Comparison of ENCODE assay signal across 12 mouse cellular contexts in genomic region chr14:104537494-104538107, GRCm38 (mm10). TPM values are rescaled to one million over a fixed set of nuclear protein-coding genes. Genes with fewer than 3 reads are reported as not detected.
DNase-seq lines count a peak whose midpoint lies in the region; ATAC-seq and TF ChIP-seq lines count a peak whose summit lies in the region.
"Had no signal": no experiment of that assay in that cellular context is flagged by ENCODE, and none has a peak within 500 bp of the region (broad histone marks: within the 10 kb centered on the region; RNA-seq: fewer than 3 reads in every experiment).

No protein-coding gene starts in this region.

- no peak overlapping the region for H3K4me3 ChIP-seq in forebrain, embryonic 11.5 days (ENCODE audit: low read depth, low read length)
- H3K4me3 ChIP-seq in forebrain, embryonic 10.5 days = no peak overlapping the region
- H3K4me3 ChIP-seq in forebrain, embryonic 14.5 days (ENCODE audit: low read depth, low read length) = no peak overlapping the region
- H3K4me3 ChIP-seq in midbrain, embryonic 12.5 days = no peak overlapping the region
- no peak overlapping the region for H3K4me3 ChIP-seq in heart, embryonic 11.5 days (ENCODE audit: low read depth, low read length)
- H3K4me3 ChIP-seq: limb, embryonic 12.5 days had no signal

- DNase-seq in forebrain, embryonic 11.5 days (ENCODE audit: low spot score) = no peak
- no peak for DNase-seq in forebrain, embryonic 10.5 days (ENCODE audit: extremely low spot score, low spot score)
- no peak for DNase-seq in Patski (ENCODE audit: low read depth, low spot score)
- DNase-seq in forebrain, embryonic 14.5 days (ENCODE audit: low spot score) = peak; percentile 80
- no peak for DNase-seq in adrenal gland, postnatal 14 days
- no peak for DNase-seq in urinary bladder, postnatal 10 days (ENCODE audit: low spot score)
- DNase-seq: gastrocnemius, postnatal 25 days had no signal

- 33% methylated on average over 5 of the region's 5 CpGs for WGBS in forebrain, embryonic 11.5 days
- WGBS in forebrain, embryonic 10.5 days = 56% methylated on average over 5 of the region's 5 CpGs
- WGBS in forebrain, embryonic 14.5 days = 12% methylated on average over 5 of the region's 5 CpGs
- 26% methylated on average over 5 of the region's 5 CpGs for WGBS in midbrain, embryonic 12.5 days
- 69% methylated on average over 5 of the region's 5 CpGs for WGBS in heart, embryonic 11.5 days (ENCODE audit: insufficient replicate concordance)

- in situ Hi-C loops in Patski (cut with MboI; ENCODE audit: low pct_unique_long_range_greater_than_20kb) = no loop called here

- no peak overlapping the region for H3K27ac ChIP-seq in forebrain, embryonic 11.5 days (ENCODE audit: low read depth, low read length)
- H3K27ac ChIP-seq in forebrain, embryonic 10.5 days = no peak overlapping the region
- H3K27ac ChIP-seq in forebrain, embryonic 14.5 days (ENCODE audit: low read depth, low read length) = no peak overlapping the region
- H3K27ac ChIP-seq in midbrain, embryonic 12.5 days (replicated peaks) = no peak overlapping the region
- no peak overlapping the region for H3K27ac ChIP-seq in heart, embryonic 11.5 days (ENCODE audit: low read depth, low read length)
- H3K27ac ChIP-seq: limb, embryonic 12.5 days had no signal

- no peaks in the 10 kb centered on the region for H3K27me3 ChIP-seq in forebrain, embryonic 11.5 days (ENCODE audit: control insufficient read depth, insufficient read depth, low read length)
- H3K27me3 ChIP-seq in forebrain, embryonic 10.5 days (ENCODE audit: poor library complexity, severe bottlenecking) = no peaks in the 10 kb centered on the region; the same call in 1 of the 2 replicates
- peaks cover 54% of the 10 kb centered on the region for H3K27me3 ChIP-seq in Patski
- H3K27me3 ChIP-seq in forebrain, embryonic 14.5 days (replicated peaks; ENCODE audit: control insufficient read depth, insufficient read depth, low read length) = no peaks in the 10 kb centered on the region
- peaks cover 6% of the 10 kb centered on the region; the same call in 1 of the 2 replicates for H3K27me3 ChIP-seq in midbrain, embryonic 12.5 days
- H3K27me3 ChIP-seq in heart, embryonic 11.5 days (ENCODE audit: control insufficient read depth, insufficient read depth, low read length) = no peaks in the 10 kb centered on the region
- H3K27me3 ChIP-seq: limb, embryonic 12.5 days had no signal

- H3K4me2 ChIP-seq in forebrain, embryonic 11.5 days (ENCODE audit: low read depth, low read length, severe bottlenecking) = no peak overlapping the region
- H3K4me2 ChIP-seq in forebrain, embryonic 14.5 days (ENCODE audit: low read length) = no peak overlapping the region
- H3K4me2 ChIP-seq in midbrain, embryonic 12.5 days (replicated peaks) = no peak overlapping the region
- no peak overlapping the region for H3K4me2 ChIP-seq in heart, embryonic 11.5 days
- H3K4me2 ChIP-seq: limb, embryonic 12.5 days had no signal

- no peaks in the 10 kb centered on the region for H3K9me3 ChIP-seq in forebrain, embryonic 11.5 days (ENCODE audit: control insufficient read depth, low read length)
- H3K9me3 ChIP-seq in forebrain, embryonic 10.5 days = no peaks in the 10 kb centered on the region
- H3K9me3 ChIP-seq in forebrain, embryonic 14.5 days (replicated peaks; ENCODE audit: control insufficient read depth, low read length) = no peaks in the 10 kb centered on the region
- H3K9me3 ChIP-seq in midbrain, embryonic 12.5 days = no peaks in the 10 kb centered on the region
- no peaks in the 10 kb centered on the region for H3K9me3 ChIP-seq in heart, embryonic 11.5 days (replicated peaks; ENCODE audit: control insufficient read depth, low read length)
- H3K9me3 ChIP-seq: limb, embryonic 12.5 days had no signal

- no peaks in the 10 kb centered on the region for H3K36me3 ChIP-seq in forebrain, embryonic 11.5 days (ENCODE audit: control insufficient read depth, insufficient read depth, low read length)
- H3K36me3 ChIP-seq in forebrain, embryonic 10.5 days (replicated peaks) = no peaks in the 10 kb centered on the region
- H3K36me3 ChIP-seq in forebrain, embryonic 14.5 days (ENCODE audit: control insufficient read depth, insufficient read depth, low read length) = no peaks in the 10 kb centered on the region
- no peaks in the 10 kb centered on the region for H3K36me3 ChIP-seq in midbrain, embryonic 12.5 days
- H3K36me3 ChIP-seq in heart, embryonic 11.5 days (ENCODE audit: control insufficient read depth, insufficient read depth, low read length) = no peaks in the 10 kb centered on the region
- H3K36me3 ChIP-seq: limb, embryonic 12.5 days had no signal

- no peak overlapping the region for H3K9ac ChIP-seq in forebrain, embryonic 11.5 days (ENCODE audit: low read length)
- H3K9ac ChIP-seq in forebrain, embryonic 14.5 days (ENCODE audit: low read length) = no peak overlapping the region
- H3K9ac ChIP-seq in midbrain, embryonic 12.5 days (replicated peaks) = no peak overlapping the region
- no peak overlapping the region for H3K9ac ChIP-seq in heart, embryonic 11.5 days (ENCODE audit: low read depth, low read length)
- H3K9ac ChIP-seq: limb, embryonic 12.5 days had no signal

- ATAC-seq in forebrain, embryonic 11.5 days (replicated peaks; ENCODE audit: low FRiP score) = 0 out of 2 replicates have a peak, but pooled peaks have one; percentile 56
- ATAC-seq in Patski = peak; percentile 37
- peak; percentile 93 for ATAC-seq in forebrain, embryonic 14.5 days
- ATAC-seq in midbrain, embryonic 12.5 days (ENCODE audit: low FRiP score, low read depth) = peak; percentile 82
- ATAC-seq in heart, embryonic 11.5 days (replicated peaks; ENCODE audit: insufficient number of reproducible peaks, low FRiP score, low TSS enrichment) = no peak
- ATAC-seq: CD4-positive, CD25-positive, alpha-beta regulatory T cell, adult 4 months; intestine, embryonic 16.5 days had no signal

- POLR2A ChIA-PET in Patski (lab: Charles Lee) = interaction anchor here (1.0 kb wide), 1 partner anchor 14 kb away, joined by 6 read pairs; no protein-coding TSS in a partner anchor

- CTCF ChIA-PET in Patski (lab: Charles Lee) = no interaction called here

- no peak for TF ChIP-seq CTCF in Patski (IDR thresholded peaks at IDR 0.05)

- H3K4me1 ChIP-seq in forebrain, embryonic 11.5 days (replicated peaks; ENCODE audit: control insufficient read depth, insufficient read depth, low read length) = no peaks in the 10 kb centered on the region; the same call in 1 of the 2 replicates
- peaks cover 14% of the 10 kb centered on the region for H3K4me1 ChIP-seq in forebrain, embryonic 10.5 days
- H3K4me1 ChIP-seq in forebrain, embryonic 14.5 days (ENCODE audit: control insufficient read depth, insufficient read depth, low read length) = peaks cover 9% of the 10 kb centered on the region; the same call in 1 of the 2 replicates
- H3K4me1 ChIP-seq in midbrain, embryonic 12.5 days = peaks cover 15% of the 10 kb centered on the region
- no peaks in the 10 kb centered on the region for H3K4me1 ChIP-seq in heart, embryonic 11.5 days (ENCODE audit: control insufficient read depth, insufficient read depth, low read length)

RNA-seq across cellular contexts. Expression of gene Rnf219, which starts 15.2 kb away (rescaled TPM):
- polyA plus RNA-seq in forebrain, embryonic 11.5 days (2014; fragmentation: Nextera tagmentation; extraction: Ambion mirVana) = 40.3 and 41.9 TPM in 2 replicates
- 46.8 and 55.6 TPM in 2 replicates for polyA plus RNA-seq in forebrain, embryonic 10.5 days (2016; fragmentation: Nextera tagmentation; extraction: Ambion mirVana)
- polyA plus RNA-seq in Patski (2021) = 9.5 TPM
- polyA plus RNA-seq in forebrain, embryonic 14.5 days (2014; fragmentation: Nextera tagmentation; extraction: Ambion mirVana) = 26.6 and 30.8 TPM in 2 replicates
- 36.0 and 39.6 TPM in 2 replicates for polyA plus RNA-seq in midbrain, embryonic 12.5 days (2016; fragmentation: Nextera tagmentation; extraction: Ambion mirVana)
- 8.3 and 8.9 TPM in 2 replicates for total RNA-seq in adrenal gland, postnatal 14 days (2021)
- polyA plus RNA-seq in heart, embryonic 11.5 days (2014; fragmentation: Nextera tagmentation; extraction: Ambion mirVana) = 21.0 and 23.4 TPM in 2 replicates
